Mouse (Mus musculus): ENCODE results near the gene Wscd1. TPM values are rescaled to one million over a fixed set of nuclear protein-coding genes. Genes with fewer than 3 reads are reported as not detected.

The Wscd1 gene
- polyA plus RNA-seq (2012; rRNA removed; ENCODE audit: low replicate concordance): 4.9 and 5.0 TPM in 2 replicates

GRCm38 (mm10) chr11:71749671-71750070, at the start of gene Wscd1:
Wscd1 (plus strand) TSS chr11:71749920.

Measured in subcutaneous adipose tissue, adult 2 months (tissue).